Mouse (Mus musculus): ENCODE results near the gene Ptpn4. TPM values are rescaled to one million over a fixed set of nuclear protein-coding genes. Genes with fewer than 3 reads are reported as not detected.

Ptpn4 gene
- 1 to 10 TPM; 3.7 to 6.4 TPM for total RNA-seq (2023)

GRCm38 (mm10) chr1:119837035-119837751, at the start of gene Ptpn4:
Gene Ptpn4, minus strand, starts transcription at chr1:119837613.

GRCm38 (mm10) chr1:119648205-119649111, 189.0 kb downstream of the Ptpn4 start, which contains the start of gene Epb41l5:
Gene Epb41l5, minus strand, starts transcription at chr1:119649000.

Other genes with a start within 250 kb of the Ptpn4 start
- gene Epb41l5, start 188.6 kb downstream of the Ptpn4 start, total RNA-seq (2023), result under 1 TPM; 0.44 to 0.55 TPM
- 1 to 10 TPM; 1.6 to 2.3 TPM for gene Tmem177, start 75.6 kb upstream of the Ptpn4 start, total RNA-seq (2023)
- not detected for gene Cfap221, start 159.6 kb upstream of the Ptpn4 start, total RNA-seq (2023)
- not detected for gene Sctr, start 169.3 kb upstream of the Ptpn4 start, total RNA-seq (2023)
- under 1 TPM in 1 of 2 experiments, not detected in 1; 0.42 TPM for gene Tmem37, start 236.5 kb upstream of the Ptpn4 start, total RNA-seq (2023)